Mouse (Mus musculus) testis, adult 2 months (tissue): ENCODE results near the gene Gm43720. TPM values are rescaled to one million over a fixed set of nuclear protein-coding genes. Genes with fewer than 3 reads are reported as not detected.

ENCODE experiments used
- H3K27ac ChIP-seq: fragments of 200-500 bp; 2 replicates; pipeline ENCODE4 v1.5.1; 2012; ENCODE audit warnings: low read depth, low read length; ENCODE audit not compliant: control insufficient read depth, insufficient read depth
- H3K27me3 ChIP-seq: fragments of 200-500 bp; 2 replicates; pipeline ENCODE4 v1.6.1; 2012; ENCODE audit warnings: mild to moderate bottlenecking, low read length, moderate library complexity; ENCODE audit not compliant: control insufficient read depth, insufficient read depth
- H3K36me3 ChIP-seq: fragments of 200-500 bp; 2 replicates; pipeline ENCODE4 v1.6.1; 2012; ENCODE audit warnings: mild to moderate bottlenecking, low read length; ENCODE audit not compliant: control insufficient read depth, insufficient read depth
- H3K4me1 ChIP-seq: fragments of 200-500 bp; 2 replicates; pipeline ENCODE4 v1.6.1; 2012; ENCODE audit warnings: low read length; ENCODE audit not compliant: control insufficient read depth, insufficient read depth
- H3K4me3 ChIP-seq: fragments of 200-500 bp; 2 replicates; pipeline ENCODE4 v1.5.1; 2012; ENCODE audit warnings: low read depth, mild to moderate bottlenecking, low read length, moderate library complexity, mixed read lengths; ENCODE audit not compliant: control insufficient read depth
- CTCF ChIP-seq: fragments of 200-500 bp; IDR thresholded peaks from 2 replicates; pipeline ENCODE4 v1.5.1; 2012; ENCODE audit warnings: low read depth, mild to moderate bottlenecking, inconsistent platforms, low read length, moderate library complexity; ENCODE audit not compliant: control insufficient read depth, insufficient read depth, insufficient replicate concordance
- POLR2A ChIP-seq: fragments of 200-500 bp; IDR thresholded peaks from 2 replicates; pipeline ENCODE4 v1.6.1; 2012; ENCODE audit warnings: low read depth, mild to moderate bottlenecking, inconsistent platforms, low read length, moderate library complexity; ENCODE audit not compliant: control insufficient read depth
- polyA plus RNA-seq: library from polyadenylated mRNA; depleted of rRNA; stranded (reverse); fragments of >200 nt; gene quantifications from 2 replicates; pipeline ENCODE4 v1.2.3, GENCODE M21; 2012

Gm43720 gene
- polyA plus RNA-seq, 1 experiment, result not detected

GRCm38 (mm10) chr5:138271232-138271631 lies 8.5 kb downstream of the Gm43720 start:
- no peaks in the 10 kb centered on the region for H3K27me3 ChIP-seq
- H3K4me3 ChIP-seq, result no peak overlapping the region
- peaks cover 9% of the 10 kb centered on the region; the same call in 1 of the 2 replicates for H3K4me1 ChIP-seq
- H3K27ac ChIP-seq, result no peak overlapping the region
- no peaks in the 10 kb centered on the region for H3K36me3 ChIP-seq
- TF ChIP-seq CTCF (no peak), POLR2A (no peak)

DNA sequence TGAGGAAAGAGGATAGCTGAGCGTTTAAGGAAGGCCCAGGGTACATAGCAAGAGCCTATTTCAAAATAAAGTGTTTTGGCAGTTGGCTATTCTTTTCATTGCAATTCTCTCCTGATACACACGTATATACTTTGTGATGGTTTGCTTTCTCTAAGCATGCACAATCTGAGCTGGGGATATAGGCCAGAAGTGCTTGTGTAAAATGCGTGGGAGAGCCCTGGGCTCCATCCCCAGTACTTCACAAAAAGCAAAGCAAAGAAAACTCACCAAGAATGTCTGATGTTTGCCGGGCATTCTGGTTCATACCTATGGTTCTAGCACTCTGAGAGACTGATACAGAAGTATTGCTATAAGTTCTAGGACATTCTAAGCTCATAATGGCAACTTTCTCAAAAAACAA lies 10.8 kb downstream of the Gm43720 start:
- H3K27ac ChIP-seq, result no peak overlapping the region
- H3K27me3 ChIP-seq, result no peaks in the 10 kb centered on the region
- TF ChIP-seq CTCF, result no peak
- no peak for TF ChIP-seq POLR2A
- peaks cover 2% of the 10 kb centered on the region; the same call in 1 of the 2 replicates for H3K4me1 ChIP-seq
- no peak overlapping the region for H3K4me3 ChIP-seq
- no peaks in the 10 kb centered on the region; the same call in 1 of the 2 replicates for H3K36me3 ChIP-seq

DNA sequence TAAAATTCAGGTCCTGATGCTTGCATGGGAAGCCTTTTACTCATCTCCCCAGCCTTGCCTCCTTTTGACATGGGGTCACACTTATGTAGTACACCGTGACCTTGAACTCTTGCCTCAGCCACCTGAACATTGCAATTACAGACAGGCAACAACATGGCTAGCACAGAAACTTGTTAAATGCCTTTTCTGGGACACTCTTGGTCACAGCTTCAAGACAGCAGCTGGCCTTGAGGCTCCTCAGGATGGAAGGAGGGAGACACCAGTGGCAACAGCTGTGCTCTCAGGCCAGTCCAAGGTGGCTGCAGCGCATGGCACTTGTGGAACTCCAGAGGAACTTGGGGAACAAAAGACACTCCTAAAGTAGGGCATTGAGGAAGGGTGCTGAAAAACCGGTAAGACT lies 12.6 kb downstream of the Gm43720 start:
- no peak for TF ChIP-seq CTCF
- no peak for TF ChIP-seq POLR2A
- no peaks in the 10 kb centered on the region; the same call in 1 of the 2 replicates for H3K36me3 ChIP-seq
- H3K4me1 ChIP-seq, result peaks cover 8% of the 10 kb centered on the region
- no peaks in the 10 kb centered on the region for H3K27me3 ChIP-seq
- no peak overlapping the region for H3K4me3 ChIP-seq
- no peak overlapping the region for H3K27ac ChIP-seq

DNA sequence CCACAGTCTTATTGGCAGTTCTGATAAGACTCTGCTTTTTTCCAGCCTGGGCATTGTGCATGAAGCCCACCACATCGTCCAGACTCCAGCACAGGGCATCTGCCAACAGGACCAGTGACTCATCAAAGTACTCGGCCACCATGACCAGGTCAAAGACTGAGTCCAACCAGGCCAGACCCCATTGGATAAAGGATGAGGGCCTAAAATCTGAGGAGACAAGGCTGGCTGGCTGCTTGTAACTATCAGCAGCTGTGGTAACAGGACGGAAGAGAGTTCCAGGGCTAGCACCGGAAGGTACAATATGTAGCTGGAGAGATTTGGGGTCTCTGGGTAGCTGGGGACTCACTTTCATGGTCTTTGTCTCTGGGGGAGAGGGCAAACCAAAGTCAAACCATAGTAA lies 14.0 kb downstream of the Gm43720 start:
- TF ChIP-seq CTCF, result no peak
- no peak for TF ChIP-seq POLR2A
- Histone ChIP-seq H3K36me3 (peaks cover 3% of the 10 kb centered on the region), H3K27me3 (no peaks in the 10 kb centered on the region), H3K4me1 (peaks cover 8% of the 10 kb centered on the region), H3K4me3 (no peak overlapping the region), H3K27ac (no peak overlapping the region)

DNA sequence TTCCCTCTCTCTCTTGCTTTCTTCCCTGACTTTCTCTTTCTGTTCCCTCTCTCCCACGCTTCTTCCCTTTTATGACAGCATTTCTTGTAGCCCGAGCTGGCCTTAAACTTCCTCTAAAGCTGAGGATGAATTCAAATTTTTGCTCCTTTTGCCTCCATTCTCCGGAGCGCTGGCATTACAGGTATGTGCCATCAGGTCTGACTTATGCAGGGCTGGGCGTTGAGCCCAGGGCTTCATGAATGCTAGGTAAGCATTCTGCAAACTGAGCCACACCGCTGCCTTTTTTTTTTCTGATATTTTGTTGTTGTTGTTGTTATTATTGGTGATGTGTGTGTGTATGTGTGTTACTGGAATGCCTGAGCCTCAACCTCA lies 15.6 kb downstream of the Gm43720 start:
- H3K27me3 ChIP-seq, result no peaks in the 10 kb centered on the region
- H3K36me3 ChIP-seq, result peaks cover 3% of the 10 kb centered on the region
- H3K4me1 ChIP-seq, result peaks cover 8% of the 10 kb centered on the region
- peak overlapping the region; percentile 95 for H3K4me3 ChIP-seq
- TF ChIP-seq POLR2A (no peak), CTCF (no peak)
- peak overlapping the region; percentile 10 for H3K27ac ChIP-seq

DNA sequence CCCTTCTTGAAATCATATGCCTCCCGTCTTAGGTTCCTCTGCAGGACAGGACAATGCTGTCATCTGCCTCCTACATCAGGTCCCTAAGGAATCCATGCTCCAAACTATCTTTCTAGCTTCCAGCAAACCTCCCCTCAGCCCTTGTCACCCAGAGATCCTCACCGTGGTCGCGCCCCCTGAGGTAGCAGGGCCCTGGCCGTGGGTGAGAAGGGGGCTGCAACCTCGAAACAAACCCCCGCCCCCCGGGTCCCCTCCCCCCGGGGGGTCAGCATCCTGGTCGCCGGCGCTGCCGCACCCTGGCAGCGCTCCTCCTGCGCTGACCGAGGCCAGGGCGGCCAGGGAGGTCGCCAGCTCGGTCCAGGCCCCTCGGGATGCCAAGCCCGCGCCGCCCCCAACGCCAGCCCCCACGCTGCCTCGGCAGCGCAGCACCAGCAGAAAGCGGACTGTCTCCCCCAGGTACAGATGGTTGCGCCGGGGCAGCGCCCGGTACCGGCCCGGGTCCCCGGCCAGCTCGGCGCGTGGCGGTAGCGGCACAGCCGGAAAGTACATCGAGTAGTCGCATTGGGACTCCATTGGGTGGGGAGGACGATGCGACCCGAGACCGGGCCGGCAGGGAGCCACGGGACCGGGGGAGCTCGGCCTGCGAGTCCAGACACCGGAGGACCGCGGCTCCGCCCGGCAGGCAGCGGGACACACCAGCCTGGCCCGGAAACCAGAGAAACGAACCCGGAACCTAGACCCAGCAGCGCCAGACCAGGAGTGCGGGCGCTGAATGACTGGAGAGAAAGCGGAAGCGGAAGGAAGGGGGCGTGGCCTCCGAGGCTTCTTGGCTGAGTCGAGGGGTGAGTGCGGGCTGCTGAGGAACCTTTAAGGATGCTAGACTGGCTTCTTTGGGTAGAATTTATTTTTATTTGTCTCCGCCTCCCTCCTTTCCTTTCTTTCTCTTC lies 16.2 kb downstream of the Gm43720 start, which contains the start of gene BC037034:
BC037034 (minus strand) TSS at position 774 of the 947 bp plus-strand sequence.
- peak within 1 kb of the TSS; percentile 51 for H3K27ac ChIP-seq
- H3K36me3 ChIP-seq, result peaks cover 3% of the 10 kb centered on the region
- peak within 1 kb of the TSS; percentile 95 for H3K4me3 ChIP-seq
- H3K4me1 ChIP-seq, result peaks cover 8% of the 10 kb centered on the region
- no peaks in the 10 kb centered on the region for H3K27me3 ChIP-seq
- no peak for TF ChIP-seq CTCF
- peak; percentile 84 for TF ChIP-seq POLR2A

DNA sequence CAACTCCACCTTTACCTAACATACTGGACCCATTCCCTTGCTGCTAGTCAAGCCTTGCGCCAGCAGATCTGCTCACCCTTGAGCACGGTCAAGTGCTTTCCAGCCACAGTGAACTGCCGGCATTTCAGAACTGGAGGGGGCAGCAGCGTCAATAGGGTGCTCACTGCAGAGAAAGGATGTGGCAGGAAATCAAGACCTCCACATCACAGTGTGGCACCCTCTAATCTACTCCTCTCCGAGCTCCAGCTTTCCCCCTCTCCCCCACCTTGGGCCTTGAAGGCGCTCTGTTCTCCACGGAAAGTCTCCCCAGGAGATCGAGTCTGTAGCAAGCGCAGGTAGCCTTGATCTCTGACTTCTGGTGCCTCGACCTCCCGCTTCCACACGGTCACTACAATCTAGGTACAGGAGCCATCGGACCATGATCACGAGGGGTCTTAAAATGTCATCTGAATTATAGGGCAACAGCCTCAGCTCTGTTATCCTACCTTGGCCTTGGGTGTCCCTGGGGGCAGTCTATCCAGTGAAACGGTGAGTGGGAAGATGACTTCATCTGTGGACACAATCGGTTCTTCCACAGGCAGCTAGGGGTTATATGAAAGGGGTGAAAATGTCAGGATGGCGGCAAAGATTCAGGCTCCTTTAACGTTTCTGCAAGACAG lies 17.0 kb downstream of the Gm43720 start:
- Histone ChIP-seq H3K36me3 (peaks cover 3% of the 10 kb centered on the region), H3K4me1 (peaks cover 8% of the 10 kb centered on the region), H3K4me3 (peak overlapping the region; percentile 95), H3K27me3 (no peaks in the 10 kb centered on the region), H3K27ac (no peak overlapping the region)
- TF ChIP-seq CTCF, result no peak
- TF ChIP-seq POLR2A, result no peak
